ENCODE assay signal across 9 mouse cellular contexts in genomic region chr4:59000614-59001013, GRCm38 (mm10). TPM values are rescaled to one million over a fixed set of nuclear protein-coding genes. Genes with fewer than 3 reads are reported as not detected.
DNase-seq lines count a peak whose midpoint lies in the region; ATAC-seq and TF ChIP-seq lines count a peak whose summit lies in the region.
"Had no signal": no experiment of that assay in that cellular context is flagged by ENCODE, and none has a peak within 500 bp of the region (broad histone marks: within the 10 kb centered on the region; RNA-seq: fewer than 3 reads in every experiment).

No protein-coding gene starts in this region.

- H3K4me2 ChIP-seq in forebrain, postnatal 0 days (ENCODE audit: low read depth) = no peak overlapping the region
- no peak overlapping the region for H3K4me2 ChIP-seq in forebrain, embryonic 11.5 days (ENCODE audit: low read depth, low read length, severe bottlenecking)
- no peak overlapping the region for H3K4me2 ChIP-seq in forebrain, embryonic 14.5 days (ENCODE audit: low read length)

- H3K27me3 ChIP-seq in forebrain, postnatal 0 days (ENCODE audit: insufficient read depth, low read length) = no peaks in the 10 kb centered on the region
- H3K27me3 ChIP-seq in forebrain, embryonic 11.5 days (ENCODE audit: control insufficient read depth, insufficient read depth, low read length) = no peaks in the 10 kb centered on the region
- H3K27me3 ChIP-seq in testis, adult 2 months (ENCODE audit: control insufficient read depth, insufficient read depth, low read length) = no peaks in the 10 kb centered on the region
- no peaks in the 10 kb centered on the region for H3K27me3 ChIP-seq in forebrain, embryonic 14.5 days (replicated peaks; ENCODE audit: control insufficient read depth, insufficient read depth, low read length)

- H3K4me1 ChIP-seq in forebrain, postnatal 0 days (ENCODE audit: insufficient read depth) = peaks cover 8% of the 10 kb centered on the region; the same call in 1 of the 2 replicates
- H3K4me1 ChIP-seq in forebrain, embryonic 11.5 days (replicated peaks; ENCODE audit: control insufficient read depth, insufficient read depth, low read length) = peaks cover 5% of the 10 kb centered on the region; the same call in 1 of the 2 replicates
- peaks cover 7% of the 10 kb centered on the region for H3K4me1 ChIP-seq in testis, adult 2 months (ENCODE audit: control insufficient read depth, insufficient read depth, low read length)
- peaks cover 11% of the 10 kb centered on the region for H3K4me1 ChIP-seq in forebrain, embryonic 14.5 days (ENCODE audit: control insufficient read depth, insufficient read depth, low read length)

- TF ChIP-seq CTCF in forebrain, postnatal 0 days (IDR thresholded peaks at IDR 0.05; ENCODE audit: low read depth) = peak; percentile 43
- TF ChIP-seq CTCF in testis, adult 2 months (IDR thresholded peaks at IDR 0.05; ENCODE audit: control insufficient read depth, insufficient read depth, insufficient replicate concordance, low read depth, low read length) = peak; percentile 18; the same call in 1 of the 2 replicates

- H3K9ac ChIP-seq in forebrain, postnatal 0 days = no peak overlapping the region
- H3K9ac ChIP-seq in forebrain, embryonic 11.5 days (ENCODE audit: low read length) = no peak overlapping the region
- no peak overlapping the region for H3K9ac ChIP-seq in forebrain, embryonic 14.5 days (ENCODE audit: low read length)

- no peak for DNase-seq in forebrain, postnatal 0 days
- DNase-seq in forebrain, embryonic 11.5 days (ENCODE audit: low spot score) = no peak
- DNase-seq in testis, postnatal 10 days (ENCODE audit: low spot score) = no peak
- peak; percentile 35 for DNase-seq in kidney, postnatal 10 days
- DNase-seq in spleen, adult 18-20 months = peak; percentile 15 to 24
- DNase-seq in urinary bladder, postnatal 25 days (ENCODE audit: low spot score) = no peak
- no peak for DNase-seq in forebrain, embryonic 14.5 days (ENCODE audit: low spot score)

- H3K27ac ChIP-seq in forebrain, postnatal 0 days (ENCODE audit: low read depth, low read length) = no peak overlapping the region
- no peak overlapping the region for H3K27ac ChIP-seq in forebrain, embryonic 11.5 days (ENCODE audit: low read depth, low read length)
- no peak overlapping the region for H3K27ac ChIP-seq in testis, adult 2 months (ENCODE audit: control insufficient read depth, insufficient read depth, low read depth, low read length)
- H3K27ac ChIP-seq in forebrain, embryonic 14.5 days (ENCODE audit: low read depth, low read length) = no peak overlapping the region

- WGBS in forebrain, postnatal 0 days = 2% methylated on average over 2 of the region's 2 CpGs
- 0% methylated on average over 2 of the region's 2 CpGs for WGBS in forebrain, embryonic 11.5 days
- WGBS in forebrain, embryonic 14.5 days = 0% methylated on average over 2 of the region's 2 CpGs

- no peaks in the 10 kb centered on the region for H3K36me3 ChIP-seq in forebrain, postnatal 0 days (ENCODE audit: insufficient read depth)
- H3K36me3 ChIP-seq in forebrain, embryonic 11.5 days (ENCODE audit: control insufficient read depth, insufficient read depth, low read length) = no peaks in the 10 kb centered on the region
- H3K36me3 ChIP-seq in testis, adult 2 months (ENCODE audit: control insufficient read depth, insufficient read depth, low read length) = no peaks in the 10 kb centered on the region
- no peaks in the 10 kb centered on the region for H3K36me3 ChIP-seq in forebrain, embryonic 14.5 days (ENCODE audit: control insufficient read depth, insufficient read depth, low read length)

- no peak for ATAC-seq in forebrain, postnatal 0 days
- no peak for ATAC-seq in forebrain, embryonic 11.5 days (replicated peaks; ENCODE audit: low FRiP score)
- ATAC-seq in forebrain, embryonic 14.5 days = no peak

- no peak for TF ChIP-seq POLR2A in testis, adult 2 months (IDR thresholded peaks at IDR 0.05; ENCODE audit: control insufficient read depth, low read depth, low read length)

- H3K4me3 ChIP-seq in forebrain, postnatal 0 days (ENCODE audit: low read depth, low read length) = no peak overlapping the region
- no peak overlapping the region for H3K4me3 ChIP-seq in forebrain, embryonic 11.5 days (ENCODE audit: low read depth, low read length)
- no peak overlapping the region for H3K4me3 ChIP-seq in testis, adult 2 months (ENCODE audit: control insufficient read depth, low read depth, low read length)
- no peak overlapping the region for H3K4me3 ChIP-seq in forebrain, embryonic 14.5 days (ENCODE audit: low read depth, low read length)

- H3K9me3 ChIP-seq in forebrain, postnatal 0 days (ENCODE audit: low read length) = no peaks in the 10 kb centered on the region
- no peaks in the 10 kb centered on the region for H3K9me3 ChIP-seq in forebrain, embryonic 11.5 days (ENCODE audit: control insufficient read depth, low read length)
- no peaks in the 10 kb centered on the region for H3K9me3 ChIP-seq in forebrain, embryonic 14.5 days (replicated peaks; ENCODE audit: control insufficient read depth, low read length)

RNA-seq across cellular contexts. Expression of gene Gm20503, which starts 2.4 kb away (rescaled TPM):
- not detected in 2 replicates for total RNA-seq in forebrain, postnatal 0 days (2014; rRNA removed)
- 8.6 and 11.8 TPM in 2 replicates for polyA plus RNA-seq in forebrain, postnatal 0 days (2015; fragmentation: Nextera tagmentation; extraction: Ambion mirVana)
- polyA plus RNA-seq in forebrain, embryonic 11.5 days (2014; fragmentation: Nextera tagmentation; extraction: Ambion mirVana) = 6.5 and 7.0 TPM in 2 replicates
- not detected in 2 replicates for polyA plus RNA-seq in testis, adult 2 months (2012; rRNA removed)
- 1.5 and 5.3 TPM in 2 replicates for polyA plus RNA-seq in forebrain, embryonic 14.5 days (2014; fragmentation: Nextera tagmentation; extraction: Ambion mirVana)
- polyA plus RNA-seq: large intestine, adult 2 months had no signal

RNA-seq across cellular contexts. Expression of gene Dnajc25, which starts 5.8 kb away (rescaled TPM):
- total RNA-seq in forebrain, postnatal 0 days (2014; rRNA removed) = 4.5 and 5.7 TPM in 2 replicates
- polyA plus RNA-seq in forebrain, postnatal 0 days (2015; fragmentation: Nextera tagmentation; extraction: Ambion mirVana) = 4.6 and 8.5 TPM in 2 replicates
- polyA plus RNA-seq in forebrain, embryonic 11.5 days (2014; fragmentation: Nextera tagmentation; extraction: Ambion mirVana) = 6.6 and 7.7 TPM in 2 replicates
- polyA plus RNA-seq in testis, adult 2 months (2012; rRNA removed) = 4.7 and 6.5 TPM in 2 replicates
- 4.9 and 6.5 TPM in 2 replicates for polyA plus RNA-seq in forebrain, embryonic 14.5 days (2014; fragmentation: Nextera tagmentation; extraction: Ambion mirVana)

RNA-seq across cellular contexts. Expression of gene Ptgr1, which starts 13.7 kb away (rescaled TPM):
- 2.0 and 2.8 TPM in 2 replicates for total RNA-seq in forebrain, postnatal 0 days (2014; rRNA removed)
- polyA plus RNA-seq in forebrain, postnatal 0 days (2015; fragmentation: Nextera tagmentation; extraction: Ambion mirVana) = 3.2 and 3.8 TPM in 2 replicates
- polyA plus RNA-seq in forebrain, embryonic 11.5 days (2014; fragmentation: Nextera tagmentation; extraction: Ambion mirVana) = 16.6 and 16.8 TPM in 2 replicates
- polyA plus RNA-seq in testis, adult 2 months (2012; rRNA removed) = 8.5 and 12.0 TPM in 2 replicates
- polyA plus RNA-seq in forebrain, embryonic 14.5 days (2014; fragmentation: Nextera tagmentation; extraction: Ambion mirVana) = 4.9 and 5.9 TPM in 2 replicates

RNA-seq across cellular contexts. Expression of gene Gng10, which starts 34.3 kb away (rescaled TPM):
- total RNA-seq in forebrain, postnatal 0 days (2014; rRNA removed) = 158 and 219 TPM in 2 replicates
- polyA plus RNA-seq in forebrain, postnatal 0 days (2015; fragmentation: Nextera tagmentation; extraction: Ambion mirVana) = 315 and 342 TPM in 2 replicates
- 83.2 and 92.6 TPM in 2 replicates for polyA plus RNA-seq in forebrain, embryonic 11.5 days (2014; fragmentation: Nextera tagmentation; extraction: Ambion mirVana)
- 11.7 and 11.9 TPM in 2 replicates for polyA plus RNA-seq in testis, adult 2 months (2012; rRNA removed)
- 204 and 233 TPM in 2 replicates for polyA plus RNA-seq in forebrain, embryonic 14.5 days (2014; fragmentation: Nextera tagmentation; extraction: Ambion mirVana)

RNA-seq across cellular contexts. Expression of gene Zkscan16, which starts 57.2 kb away (rescaled TPM):
- 3.7 and 5.6 TPM in 2 replicates for total RNA-seq in forebrain, postnatal 0 days (2014; rRNA removed)
- polyA plus RNA-seq in forebrain, postnatal 0 days (2015; fragmentation: Nextera tagmentation; extraction: Ambion mirVana) = 0.44 and 1.5 TPM in 2 replicates
- 1.2 TPM in 2 replicates for polyA plus RNA-seq in forebrain, embryonic 11.5 days (2014; fragmentation: Nextera tagmentation; extraction: Ambion mirVana)
- polyA plus RNA-seq in testis, adult 2 months (2012; rRNA removed) = 0.48 and 0.49 TPM in 2 replicates
- 0.62 and 1.2 TPM in 2 replicates for polyA plus RNA-seq in forebrain, embryonic 14.5 days (2014; fragmentation: Nextera tagmentation; extraction: Ambion mirVana)

Comparison
In these comparisons a context has a peak if more than half of its experiments do, and no peak if none do; other contexts are left out.
1. DNase-seq: peak in kidney, postnatal 10 days (single experiment) and spleen, adult 18-20 months (2 of 2); none in forebrain, postnatal 0 days (single experiment), forebrain, embryonic 11.5 days (single experiment), testis, postnatal 10 days (single experiment), urinary bladder, postnatal 25 days (single experiment) and forebrain, embryonic 14.5 days (single experiment).